In genomic region chr2:13747576-13747975, GRCm38 (mm10) we compare ENCODE assay signal across 24 mouse cellular contexts. TPM values are rescaled to one million over a fixed set of nuclear protein-coding genes. Genes with fewer than 3 reads are reported as not detected.
A peak's percentile ranks its signal among the peaks of the same experiment; 100 is the strongest.
DNase-seq lines count a peak whose midpoint lies in the region; ATAC-seq lines count a peak whose summit lies in the region.
"Had no signal": no experiment of that assay in that cellular context is flagged by ENCODE, and none has a peak within 500 bp of the region (broad histone marks: within the 10 kb centered on the region; RNA-seq: fewer than 3 reads in every experiment).

No protein-coding gene starts in this region.

- H3K9me3 ChIP-seq in liver, embryonic 12.5 days (replicated peaks), result no peaks in the 10 kb centered on the region
- H3K9me3 ChIP-seq: forebrain, embryonic 10.5 days; forebrain, embryonic 13.5 days; heart, embryonic 10.5 days; heart, embryonic 13.5 days had no signal

- WGBS in liver, embryonic 12.5 days (ENCODE audit: insufficient replicate concordance), result 91% methylated on average over 1 of the region's 1 CpGs

- no peaks in the 10 kb centered on the region for H3K27me3 ChIP-seq in liver, embryonic 12.5 days (replicated peaks)
- H3K27me3 ChIP-seq: forebrain, embryonic 13.5 days; heart, embryonic 13.5 days; Patski had no signal

- no peak overlapping the region for H3K27ac ChIP-seq in liver, embryonic 12.5 days
- H3K27ac ChIP-seq: forebrain, embryonic 10.5 days; forebrain, embryonic 13.5 days; heart, adult 2 months; heart, embryonic 10.5 days; heart, embryonic 13.5 days; hindbrain, embryonic 14.5 days; hindbrain, postnatal 0 days had no signal

- no peak for ATAC-seq in liver, embryonic 12.5 days
- ATAC-seq: forebrain, embryonic 13.5 days; forebrain, embryonic 16.5 days; hindbrain, postnatal 0 days; inflammation-experienced regulatory T-cells, adult 6 months; intestine, embryonic 16.5 days; Patski had no signal

- H3K4me3 ChIP-seq in liver, embryonic 12.5 days, result no peak overlapping the region
- H3K4me3 ChIP-seq: forebrain, embryonic 10.5 days; forebrain, embryonic 13.5 days; heart, adult 2 months; heart, embryonic 10.5 days; heart, embryonic 13.5 days had no signal

- no peaks in the 10 kb centered on the region for H3K36me3 ChIP-seq in liver, embryonic 12.5 days
- H3K36me3 ChIP-seq: forebrain, embryonic 10.5 days; heart, embryonic 10.5 days; heart, embryonic 13.5 days had no signal

- H3K9ac ChIP-seq in liver, embryonic 12.5 days, result no peak overlapping the region
- H3K9ac ChIP-seq: forebrain, embryonic 13.5 days; heart, embryonic 13.5 days; hindbrain, embryonic 14.5 days had no signal

- no peak overlapping the region for H3K4me2 ChIP-seq in liver, embryonic 12.5 days
- H3K4me2 ChIP-seq: forebrain, embryonic 13.5 days; heart, embryonic 13.5 days; hindbrain, embryonic 14.5 days had no signal

- peak; percentile 73 to 86 for DNase-seq in adrenal gland, adult (ENCODE audit: inconsistent age in 2 of 2, low spot score in 1 of 2)
- DNase-seq in adrenal gland, adult 2 months, result peak; percentile 82
- DNase-seq in adrenal gland, postnatal 14 days, result peak; percentile 77
- no peak for DNase-seq in cerebellum, adult 11 months
- DNase-seq in MN1 (ENCODE audit: low spot score), result no peak
- DNase-seq: cerebellum, adult 11-12 months; cerebellum, adult 8-10 months; cerebellum, postnatal 10 days; gastrocnemius, postnatal 10 days; gastrocnemius, postnatal 36 days; heart, adult 2 months; heart, postnatal 14 days; heart, postnatal 4 days had no signal

- H3K4me1 ChIP-seq in liver, embryonic 12.5 days, result no peaks in the 10 kb centered on the region
- H3K4me1 ChIP-seq: forebrain, embryonic 10.5 days; forebrain, embryonic 13.5 days; heart, embryonic 10.5 days had no signal

RNA-seq across cellular contexts. Expression of gene St8sia6, which starts 46.3 kb away (rescaled TPM):
- 1 to 10 TPM in 1 of 2 experiments, under 1 TPM in 1; 0.79 to 1.0 TPM for total RNA-seq in adrenal gland, adult 2 months (2021)
- 0.13 and 0.19 TPM in 2 replicates for polyA plus RNA-seq in adrenal gland, adult 2 months (2012; rRNA removed)
- 0.78 and 2.5 TPM in 2 replicates for total RNA-seq in adrenal gland, postnatal 14 days (2021)
- 0.02 and 0.10 TPM in 2 replicates for polyA plus RNA-seq in liver, embryonic 12.5 days (2016; fragmentation: Nextera tagmentation; extraction: Ambion mirVana)

Comparison
In these comparisons a context has a peak if more than half of its experiments do, and no peak if none do; other contexts are left out.
1. DNase-seq: peak in adrenal gland, adult (2 of 2), adrenal gland, adult 2 months (single experiment) and adrenal gland, postnatal 14 days (single experiment); none in cerebellum, adult 11 months (single experiment) and MN1 (single experiment).